Mouse (Mus musculus) cerebellum, adult 2 months (tissue): Measurements from ENCODE around the gene Pde4dip.

Experiments
- CTCF ChIP-seq: fragments of 200-500 bp; IDR thresholded peaks from 2 replicates; pipeline ENCODE4 v1.5.1; 2011; ENCODE audit warnings: low read depth, mild to moderate bottlenecking, control low read depth, low read length, moderate library complexity, borderline replicate concordance; ENCODE audit not compliant: insufficient read depth
- POLR2A ChIP-seq: fragments of 200-500 bp; IDR thresholded peaks from 2 replicates; pipeline ENCODE4 v1.6.1; 2011; ENCODE audit warnings: low read length, control low read depth, borderline replicate concordance; ENCODE audit not compliant: insufficient read depth

- TF ChIP-seq CTCF (no peak), POLR2A (no peak)
Observed at GRCm38 (mm10) chr3:97682159-97682502, 206.4 kb downstream of the Pde4dip start.
